Mouse (Mus musculus) forebrain, embryonic 11.5 days (tissue): ENCODE results near the gene Alk. TPM values are rescaled to one million over a fixed set of nuclear protein-coding genes. Genes with fewer than 3 reads are reported as not detected.

ENCODE experiments used
- ATAC-seq: fragments of 200-750 bp; cut with Nextera tagmentation; replicated peaks from 2 replicates; pipeline ENCODE4 v1.8.0; 2017; ENCODE audit warnings: moderate TSS enrichment; ENCODE audit not compliant: low FRiP score
- DNase-seq: peaks from one replicate; pipeline ENCODE4 v3.0.0-alpha.2; 2017; ENCODE audit warnings: low spot score
- H3K27ac ChIP-seq: fragments of 300-500 bp; sonication (generic); 2 replicates; pipeline ENCODE4 v1.5.1; 2014; ENCODE audit warnings: low read depth, low read length
- H3K27me3 ChIP-seq: fragments of 300-500 bp; sonication (generic); 2 replicates; pipeline ENCODE4 v1.6.1; 2014; ENCODE audit warnings: mild to moderate bottlenecking, low read length, mixed read lengths; ENCODE audit not compliant: control insufficient read depth, insufficient read depth
- H3K36me3 ChIP-seq: fragments of 300-500 bp; sonication (generic); 2 replicates; pipeline ENCODE4 v1.6.1; 2014; ENCODE audit warnings: mild to moderate bottlenecking, low read length, moderate library complexity, mixed read lengths; ENCODE audit not compliant: control insufficient read depth, insufficient read depth
- H3K4me1 ChIP-seq: fragments of 300-500 bp; sonication (generic); replicated peaks from 2 replicates; pipeline ENCODE4 v1.6.1; 2014; ENCODE audit warnings: low read length, mixed read lengths; ENCODE audit not compliant: control insufficient read depth, insufficient read depth
- H3K4me2 ChIP-seq: fragments of 300-500 bp; sonication (generic); 2 replicates; pipeline ENCODE4 v1.6.1; 2014; ENCODE audit warnings: low read depth, mild to moderate bottlenecking, low read length, moderate library complexity, mixed read lengths; ENCODE audit not compliant: severe bottlenecking
- H3K4me3 ChIP-seq: fragments of 300-500 bp; sonication (generic); 2 replicates; pipeline ENCODE4 v1.5.1; 2014; ENCODE audit warnings: low read depth, low read length
- H3K9ac ChIP-seq: fragments of 300-500 bp; sonication (generic); 2 replicates; pipeline ENCODE4 v1.6.1; 2014; ENCODE audit warnings: low read length
- H3K9me3 ChIP-seq: fragments of 300-500 bp; sonication (generic); 2 replicates; pipeline ENCODE4 v1.6.1; 2016; ENCODE audit warnings: low read length, mixed read lengths; ENCODE audit not compliant: control insufficient read depth
- WGBS: fragments of 180-500 bp; shearing (Covaris S2); extraction: QIAGEN DNeasy Blood & Tissue Kit; methylation state at CpG from one replicate; pipeline ENCODE4 v1.1.7; 2014; 5-methylcytosine and 5-hydroxymethylcytosine counted together
- polyA plus RNA-seq: library from polyadenylated mRNA; unstranded; fragments of >200 nt; fragmentation: Nextera tagmentation; extraction: Ambion mirVana; gene quantifications from 2 replicates; pipeline ENCODE4 v1.2.1, GENCODE M21; 2014

Alk gene
- polyA plus RNA-seq, 1 experiment from 2014 or later: 0.15 TPM

DNA sequence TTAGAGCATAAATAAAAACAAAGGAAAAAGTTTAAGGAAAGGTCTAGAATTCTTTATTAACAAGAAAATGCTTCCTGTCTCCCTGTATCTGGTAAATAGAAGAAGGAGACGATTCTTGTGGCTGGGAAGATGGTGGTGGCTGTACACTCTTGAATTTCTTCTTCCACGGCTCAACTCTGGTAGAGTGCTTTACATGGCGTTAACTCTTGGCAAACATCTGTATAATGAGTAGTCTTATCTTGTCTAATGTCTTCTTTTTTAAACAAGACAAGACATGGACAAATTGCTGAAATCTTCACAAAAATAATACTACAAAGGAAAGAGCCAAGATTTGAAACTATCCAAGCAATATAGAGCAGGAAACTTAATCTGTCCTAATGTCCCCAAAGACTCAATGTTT is 202.6 kb downstream of the Alk start:
- no peaks in the 10 kb centered on the region for H3K36me3 ChIP-seq
- 90% methylated on average over 3 of the region's 3 CpGs for WGBS
- no peaks in the 10 kb centered on the region for H3K9me3 ChIP-seq
- no peak overlapping the region for H3K4me2 ChIP-seq
- H3K4me1 ChIP-seq: no peaks in the 10 kb centered on the region
- DNase-seq (no peak), ATAC-seq (no peak)
- no peak overlapping the region for H3K27ac ChIP-seq
- H3K4me3 ChIP-seq: no peak overlapping the region
- H3K9ac ChIP-seq: no peak overlapping the region
- H3K27me3 ChIP-seq: no peaks in the 10 kb centered on the region

DNA sequence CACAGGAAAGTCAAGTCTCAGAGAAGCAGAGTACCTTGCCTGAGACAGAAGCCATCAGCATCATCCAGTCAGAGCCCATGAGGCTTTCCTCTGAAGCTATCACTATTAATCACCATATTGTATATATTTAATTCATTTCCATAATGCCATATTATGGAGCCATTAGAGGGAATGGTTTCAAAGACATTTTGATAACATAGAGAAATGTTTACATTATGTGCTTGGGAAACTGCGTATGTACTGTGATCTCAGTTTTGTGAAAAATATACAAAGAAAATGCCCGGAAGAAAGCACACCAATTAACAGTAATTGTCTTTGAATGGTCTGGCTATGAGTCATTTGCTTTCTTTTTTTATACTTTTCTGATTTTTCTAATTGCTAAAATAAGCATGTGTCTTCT is 203.1 kb downstream of the Alk start:
- 86% methylated on average over 2 of the region's 2 CpGs for WGBS
- DNase-seq: no peak

DNA sequence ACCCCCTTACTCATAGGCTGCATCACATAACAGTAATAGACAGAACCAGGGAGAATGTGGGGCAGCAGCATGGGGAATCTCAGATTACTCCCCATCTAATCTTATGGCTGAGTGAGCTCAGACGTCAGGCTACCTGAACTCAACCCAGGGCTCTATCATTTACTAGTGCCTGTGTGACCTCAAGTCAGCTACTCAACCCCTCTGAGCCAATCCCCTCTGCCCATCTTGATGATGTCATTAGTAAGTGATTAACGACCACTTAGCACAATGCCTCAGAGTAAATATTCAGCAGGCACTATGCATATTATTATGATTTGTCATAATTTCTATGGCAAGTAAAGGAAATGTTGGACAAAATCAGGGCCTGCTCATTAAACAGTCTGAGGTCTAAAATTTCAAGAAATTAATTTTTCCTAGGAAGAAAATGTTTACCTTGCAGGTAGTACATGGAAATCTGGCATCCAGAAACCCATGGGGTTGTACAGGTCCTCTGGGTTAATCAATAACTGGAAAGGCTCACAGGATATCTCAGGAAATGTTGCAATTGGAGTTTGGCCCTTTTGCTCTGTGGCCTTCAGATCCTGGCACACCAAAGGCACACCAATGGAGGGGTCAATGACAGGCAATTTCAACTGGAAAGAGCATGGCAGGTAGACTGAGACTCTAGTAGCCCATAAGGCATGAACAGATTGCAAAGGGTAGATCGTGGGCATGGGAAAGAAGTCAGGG is 204.9 kb downstream of the Alk start:
- WGBS: 76% methylated on average over 3 of the region's 3 CpGs
- no peaks in the 10 kb centered on the region for H3K4me1 ChIP-seq
- ATAC-seq: no peak

More for the DNA sequence above, 203.1 kb downstream of the Alk start:
- Histone ChIP-seq H3K36me3 (no peaks in the 10 kb centered on the region), H3K4me3 (no peak overlapping the region), H3K27me3 (no peaks in the 10 kb centered on the region), H3K4me2 (no peak overlapping the region), H3K4me1 (no peaks in the 10 kb centered on the region), H3K27ac (no peak overlapping the region), H3K9ac (no peak overlapping the region), H3K9me3 (no peaks in the 10 kb centered on the region)
- no peak for ATAC-seq

DNA sequence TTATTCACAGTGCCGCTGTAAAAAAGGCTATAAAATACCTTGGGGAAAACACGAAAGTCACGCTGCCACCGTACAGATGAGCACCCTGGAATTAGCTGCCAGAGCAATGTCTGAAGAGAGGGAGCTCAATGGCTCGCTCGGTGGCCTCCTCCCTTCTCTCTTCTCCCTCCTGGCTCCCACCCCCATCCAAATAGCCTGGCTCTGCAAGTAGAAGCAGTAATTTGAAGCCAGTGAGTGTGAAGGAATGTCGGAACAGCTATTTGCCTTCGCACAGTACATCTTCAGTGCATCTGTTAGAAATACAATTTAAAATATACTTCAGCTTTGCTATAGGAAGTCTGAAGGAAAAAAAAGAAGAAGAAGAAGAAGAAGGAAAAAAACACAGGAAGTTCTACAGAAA is 208.5 kb downstream of the Alk start:
- ATAC-seq (no peak), DNase-seq (no peak)
- Histone ChIP-seq H3K36me3 (no peaks in the 10 kb centered on the region), H3K4me3 (no peak overlapping the region), H3K27ac (no peak overlapping the region), H3K27me3 (no peaks in the 10 kb centered on the region), H3K4me1 (no peaks in the 10 kb centered on the region), H3K9me3 (no peaks in the 10 kb centered on the region), H3K4me2 (no peak overlapping the region), H3K9ac (no peak overlapping the region)
- WGBS: 59% methylated on average over 8 of the region's 8 CpGs

More for the DNA sequence above, 204.9 kb downstream of the Alk start:
- no peak for DNase-seq
- no peak overlapping the region for H3K4me3 ChIP-seq
- H3K27ac ChIP-seq: no peak overlapping the region
- H3K9ac ChIP-seq: no peak overlapping the region
- no peaks in the 10 kb centered on the region for H3K36me3 ChIP-seq
- no peaks in the 10 kb centered on the region for H3K27me3 ChIP-seq
- H3K4me2 ChIP-seq: no peak overlapping the region
- H3K9me3 ChIP-seq: no peaks in the 10 kb centered on the region

DNA sequence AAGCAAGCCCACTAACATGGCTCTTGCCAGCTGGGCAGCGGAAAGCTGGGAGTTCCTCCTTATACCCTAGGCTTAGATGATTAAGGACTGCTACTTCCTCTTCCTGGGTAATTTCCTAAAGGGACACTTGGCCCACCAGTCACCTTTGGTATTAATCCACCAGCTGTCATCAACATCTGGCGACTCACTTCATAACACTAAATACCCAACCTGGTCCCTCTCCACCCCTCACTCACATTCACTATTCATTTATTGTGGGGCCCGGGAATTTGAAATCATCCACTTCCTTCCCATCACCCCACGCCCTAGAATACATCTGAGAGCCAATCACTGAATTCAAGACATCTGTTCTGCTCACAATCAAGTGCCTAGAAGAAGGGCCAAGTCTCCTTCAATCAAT is 235.4 kb downstream of the Alk start:
- ATAC-seq (no peak), DNase-seq (no peak)
- no peaks in the 10 kb centered on the region for H3K9me3 ChIP-seq
- H3K4me3 ChIP-seq: no peak overlapping the region
- H3K27ac ChIP-seq: no peak overlapping the region
- H3K9ac ChIP-seq: no peak overlapping the region
- no peak overlapping the region for H3K4me2 ChIP-seq
- no peaks in the 10 kb centered on the region for H3K4me1 ChIP-seq
- no peaks in the 10 kb centered on the region for H3K36me3 ChIP-seq
- H3K27me3 ChIP-seq: no peaks in the 10 kb centered on the region
- WGBS: 92% methylated on average over 4 of the region's 4 CpGs

DNA sequence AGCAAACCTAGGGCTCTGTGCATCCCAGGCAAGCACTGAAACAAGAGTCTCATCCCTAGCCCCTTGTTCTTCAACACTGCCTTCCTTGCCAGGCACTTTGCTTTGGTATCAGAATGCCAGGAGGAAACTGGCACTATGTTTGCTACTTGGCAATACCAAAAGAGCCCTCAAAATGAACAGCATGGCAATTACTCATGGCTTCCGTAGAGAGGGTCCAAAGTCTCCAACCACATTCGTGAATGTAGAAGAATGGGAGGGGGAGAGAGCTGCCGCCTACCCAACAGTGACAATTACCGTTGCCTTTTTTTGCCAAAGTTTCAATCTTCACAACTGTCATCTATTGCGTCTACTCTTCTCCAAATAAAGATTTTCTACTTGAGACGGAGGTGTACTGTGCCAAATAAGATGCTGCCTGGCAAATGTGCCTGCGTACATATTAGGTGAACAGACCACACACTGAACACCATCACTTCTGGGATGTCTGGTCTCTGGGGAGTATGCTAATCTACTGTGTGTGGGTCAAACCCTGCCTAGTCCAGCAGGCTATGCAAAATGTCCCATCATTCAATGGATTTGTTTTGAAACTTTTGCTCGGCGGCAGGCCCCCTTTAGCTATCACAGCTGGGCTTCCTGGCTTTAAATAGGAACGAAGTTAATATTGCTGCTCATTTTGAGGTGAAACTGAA is 241.5 kb downstream of the Alk start:
- WGBS: 94% methylated on average over 10 of the region's 10 CpGs
- DNase-seq: no peak

DNA sequence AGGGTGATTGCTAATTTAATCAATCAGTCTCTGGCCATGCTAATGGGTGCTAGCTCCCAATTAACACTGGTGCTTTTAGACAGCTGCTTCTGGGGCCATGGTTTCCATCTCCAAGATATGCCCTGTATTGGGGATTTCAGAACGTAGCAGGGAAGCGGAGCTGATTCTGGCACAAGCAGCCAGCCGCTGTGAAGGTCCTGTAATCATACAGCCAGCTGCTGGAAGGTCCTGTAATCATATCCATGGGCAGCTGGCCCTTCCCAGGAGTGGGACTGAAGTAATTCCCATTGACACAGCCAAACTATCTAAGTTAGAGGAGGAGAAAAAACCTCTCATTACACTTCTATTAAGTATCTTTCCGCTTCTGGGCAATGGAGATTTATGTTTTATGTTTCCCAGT is 242.5 kb downstream of the Alk start:
- Histone ChIP-seq H3K36me3 (no peaks in the 10 kb centered on the region), H3K4me1 (no peaks in the 10 kb centered on the region), H3K4me3 (no peak overlapping the region), H3K27me3 (no peaks in the 10 kb centered on the region), H3K9ac (no peak overlapping the region), H3K27ac (no peak overlapping the region), H3K4me2 (no peak overlapping the region), H3K9me3 (no peaks in the 10 kb centered on the region)
- WGBS: 88% methylated on average over 4 of the region's 4 CpGs
- ATAC-seq (no peak), DNase-seq (no peak)

More for the DNA sequence above, 241.5 kb downstream of the Alk start:
- Histone ChIP-seq H3K9ac (no peak overlapping the region), H3K4me2 (no peak overlapping the region), H3K4me1 (no peaks in the 10 kb centered on the region), H3K9me3 (no peaks in the 10 kb centered on the region), H3K4me3 (no peak overlapping the region), H3K27ac (no peak overlapping the region), H3K27me3 (no peaks in the 10 kb centered on the region), H3K36me3 (no peaks in the 10 kb centered on the region)
- ATAC-seq: no peak

DNA sequence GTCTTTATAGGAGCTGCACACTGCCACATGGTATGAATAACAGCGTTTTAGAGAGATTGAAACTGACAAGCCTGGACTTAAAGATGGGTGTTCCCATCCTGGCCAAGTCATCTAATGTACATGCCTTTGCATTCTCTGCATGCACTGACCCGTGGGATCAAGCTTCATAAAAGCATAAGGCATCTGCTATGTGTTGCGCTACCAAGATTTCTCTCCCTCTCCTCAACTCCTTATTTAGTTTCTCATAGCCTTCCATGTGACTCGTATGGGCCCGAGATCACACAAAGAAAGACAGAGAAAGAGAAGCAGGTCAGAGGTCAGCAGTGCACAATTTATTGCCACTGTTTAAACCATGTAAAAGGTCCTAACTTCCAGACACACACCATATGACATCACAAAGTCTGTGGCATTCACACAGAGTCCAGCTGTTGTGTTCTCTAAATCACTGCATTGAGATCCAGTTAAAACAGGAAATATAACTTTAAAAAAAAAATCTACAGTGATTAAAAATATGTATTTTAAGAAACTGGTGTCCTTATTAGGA is 247.6 kb downstream of the Alk start:
- no peak overlapping the region for H3K4me2 ChIP-seq
- H3K27ac ChIP-seq: no peak overlapping the region
- WGBS: 82% methylated on average over 5 of the region's 5 CpGs
- H3K4me3 ChIP-seq: no peak overlapping the region
- H3K27me3 ChIP-seq: no peaks in the 10 kb centered on the region
- H3K9ac ChIP-seq: no peak overlapping the region
- H3K36me3 ChIP-seq: no peaks in the 10 kb centered on the region
- no peaks in the 10 kb centered on the region for H3K9me3 ChIP-seq
- no peaks in the 10 kb centered on the region for H3K4me1 ChIP-seq
- no peak for ATAC-seq
- DNase-seq: no peak
